Mouse (Mus musculus): ENCODE measurements at regions not wholly inside any gene's neighbourhood (a gene's known extent, or its start where the extent isn't known, plus 50 kb on each side); places are given as distances from the start of the nearest gene placed in this dataset.
A peak's percentile ranks its signal among the peaks of the same experiment; 100 is the strongest.

DNA sequence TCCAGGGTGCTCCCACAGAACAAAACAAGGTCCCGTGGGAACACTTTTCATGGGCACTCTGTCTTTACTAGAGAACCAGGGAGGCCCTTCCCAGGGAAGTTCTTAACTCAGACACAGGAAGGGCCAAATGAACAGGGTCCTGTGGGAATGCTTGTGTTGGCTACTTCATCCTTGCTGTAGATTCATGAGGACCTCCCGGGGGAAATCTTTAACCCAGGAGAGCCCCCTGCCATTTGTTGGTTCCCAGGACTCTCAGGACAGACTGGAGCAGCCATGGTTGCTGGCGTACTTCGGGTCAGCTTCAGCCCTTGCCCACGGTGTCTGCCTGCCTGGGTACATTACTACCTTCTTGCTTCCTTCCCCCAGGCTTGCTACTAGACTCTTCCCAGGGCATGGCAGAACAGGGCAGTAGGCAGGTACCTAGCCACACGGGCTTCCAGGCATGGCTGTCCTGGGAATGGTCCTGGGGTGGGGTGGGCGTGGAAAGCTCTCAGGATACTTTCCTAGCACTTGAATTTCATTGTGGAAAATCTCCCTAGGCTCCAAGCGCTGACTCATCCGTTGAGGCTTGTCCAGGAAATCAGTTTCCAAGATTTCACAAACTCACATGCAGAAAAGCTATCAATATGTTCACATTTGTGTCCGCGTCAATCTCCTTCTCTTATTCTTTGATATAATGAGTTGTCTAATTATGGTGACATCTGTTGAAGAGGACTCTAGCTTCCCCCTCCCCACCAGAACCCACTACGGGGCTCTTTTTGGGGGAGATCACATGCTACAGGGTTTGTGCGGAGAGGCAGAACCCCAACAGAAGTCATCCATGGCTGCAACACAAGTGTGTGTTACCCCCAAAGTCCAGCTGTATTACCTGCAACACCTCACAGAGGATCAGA lies 148.6 kb downstream of the Sec61b start:
- no peak for DNase-seq (ENCODE audit: low spot score in 2 of 2)

DNA sequence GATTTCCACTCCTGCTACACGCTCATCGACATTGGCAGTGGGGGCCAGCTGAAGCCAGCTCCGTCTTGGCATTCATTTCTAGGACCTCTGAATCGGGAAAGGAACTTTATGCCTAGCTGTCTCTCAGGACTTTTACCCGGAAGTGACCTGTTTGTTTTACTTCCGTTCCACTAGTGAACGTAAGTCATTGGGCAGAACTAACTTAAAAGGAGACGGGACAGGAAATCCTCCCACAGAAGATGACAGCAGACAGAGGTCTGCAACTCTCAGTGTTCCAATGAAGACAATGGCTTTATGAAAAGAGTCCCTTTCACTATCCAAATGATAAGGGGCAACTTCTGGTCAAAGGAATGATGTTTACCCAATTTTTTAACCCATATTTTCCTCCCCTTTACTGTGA lies 155.5 kb downstream of the Sec61b start:
- no peak for DNase-seq (ENCODE audit: low spot score in 2 of 2)

- no peak for DNase-seq (ENCODE audit: low spot score in 2 of 2)
Observed at GRCm38 (mm10) chr4:47630427-47630826, 156.0 kb downstream of the Sec61b start.

- DNase-seq (ENCODE audit: low spot score in 2 of 2) = no peak
Observed at GRCm38 (mm10) chr4:47638876-47639494, 164.5 kb downstream of the Sec61b start.

DNA sequence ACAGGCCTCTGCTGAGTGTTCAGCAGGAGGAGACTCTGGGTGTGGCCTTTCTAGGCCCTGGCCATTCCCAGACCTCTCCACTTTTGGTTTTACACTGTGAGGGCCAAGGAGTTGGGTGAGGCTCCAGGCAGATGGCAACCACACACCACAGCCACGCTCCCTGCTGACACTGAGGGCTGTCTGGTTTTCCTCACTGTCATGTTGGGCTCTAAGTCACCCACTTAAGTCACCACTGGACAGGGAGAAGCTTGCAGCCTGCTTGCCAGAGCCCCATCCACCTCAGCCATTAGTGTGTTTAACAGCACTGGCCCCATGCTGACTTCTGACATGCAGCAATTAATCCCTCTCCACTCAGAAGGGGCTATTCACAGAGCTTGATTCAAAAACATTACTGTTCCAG lies 170.6 kb downstream of the Sec61b start:
- DNase-seq (ENCODE audit: low spot score in 2 of 2) = no peak

- no peak for DNase-seq (ENCODE audit: low spot score in 2 of 2)
Observed at GRCm38 (mm10) chr4:47648701-47649100, 174.2 kb downstream of the Sec61b start.

GRCm38 (mm10) chr4:47649951-47650350 lies 175.5 kb downstream of the Sec61b start:
- DNase-seq (ENCODE audit: low spot score in 2 of 2) = no peak

DNA sequence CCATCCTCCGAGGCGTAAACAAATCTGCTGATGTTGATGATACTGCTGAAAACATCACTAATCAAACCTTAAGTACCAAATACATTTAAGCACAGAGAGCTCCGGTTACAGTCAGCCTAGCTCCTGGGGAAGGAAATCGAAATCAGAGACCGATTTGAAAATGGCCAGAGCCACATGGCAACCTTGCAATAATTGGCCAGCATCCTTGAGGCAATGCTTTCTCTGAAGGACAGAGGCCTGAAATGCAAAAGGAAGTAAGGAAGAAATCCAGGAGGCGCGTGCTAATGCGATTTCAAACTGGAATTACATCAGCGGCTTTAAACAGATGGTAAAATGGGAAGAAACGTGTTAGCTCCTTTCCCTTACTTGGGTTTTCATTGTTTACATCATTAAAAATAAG lies 177.1 kb downstream of the Sec61b start:
- no peak for DNase-seq (ENCODE audit: low spot score in 2 of 2)

- no peak for DNase-seq (ENCODE audit: low spot score in 2 of 2)
Observed at GRCm38 (mm10) chr4:47653143-47653542, 178.7 kb downstream of the Sec61b start.

GRCm38 (mm10) chr4:47669519-47669918 lies 195.1 kb downstream of the Sec61b start:
- DNase-seq (ENCODE audit: low spot score in 2 of 2) = no peak

- DNase-seq (ENCODE audit: low spot score in 2 of 2) = no peak
Observed at GRCm38 (mm10) chr4:47670476-47670875, 196.0 kb downstream of the Sec61b start.

DNA sequence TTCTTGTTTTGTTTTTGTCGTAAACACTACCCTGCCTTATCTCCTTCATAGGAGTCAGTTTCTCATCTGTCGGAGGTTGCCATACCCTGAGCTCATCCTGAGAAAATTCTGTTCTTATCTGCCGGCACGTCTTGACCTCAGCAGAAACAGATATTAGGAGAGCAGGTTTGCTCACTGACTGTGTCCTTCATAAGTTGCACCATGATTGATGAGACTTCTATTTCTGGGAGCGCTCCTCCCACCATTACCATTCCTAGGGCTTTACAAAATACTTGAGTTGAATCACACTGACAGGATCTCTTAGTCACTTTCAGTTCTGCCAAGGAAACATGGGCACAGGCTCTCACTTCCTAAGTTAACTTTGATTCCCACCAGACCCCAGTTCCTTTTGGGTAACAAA lies 196.9 kb downstream of the Sec61b start:
- DNase-seq (ENCODE audit: low spot score in 2 of 2) = no peak

GRCm38 (mm10) chr4:47681141-47681540 lies 206.7 kb downstream of the Sec61b start:
- DNase-seq (ENCODE audit: low spot score in 2 of 2) = no peak

GRCm38 (mm10) chr4:47691207-47691606 lies 216.7 kb downstream of the Sec61b start:
- peak in 1 of 2 experiments; percentile 1 for DNase-seq (ENCODE audit: low spot score in 2 of 2)

DNA sequence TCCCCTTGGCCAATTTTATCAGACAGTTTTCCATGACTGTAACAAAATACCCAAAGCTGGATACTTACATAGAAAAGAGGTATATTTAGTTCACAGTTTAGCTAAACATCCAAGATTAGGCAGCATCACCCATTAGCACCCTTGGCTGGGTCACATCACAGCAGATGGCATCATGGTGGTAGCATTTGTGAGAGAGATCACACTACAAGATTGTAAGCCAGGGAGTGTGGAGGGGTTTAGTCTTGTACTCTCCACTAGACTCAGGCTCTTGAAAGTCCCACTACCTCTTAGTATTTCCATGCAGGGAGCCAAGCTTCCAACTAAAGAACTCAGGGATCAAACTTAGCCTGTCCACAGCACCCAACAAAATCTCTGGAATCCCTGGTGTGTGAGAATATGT lies 218.2 kb downstream of the Sec61b start:
- DNase-seq (ENCODE audit: low spot score in 2 of 2) = no peak

- DNase-seq (ENCODE audit: low spot score in 2 of 2) = no peak
Observed at GRCm38 (mm10) chr4:47693221-47693620, 218.8 kb downstream of the Sec61b start.

- no peak for DNase-seq (ENCODE audit: low spot score in 2 of 2)
Observed at GRCm38 (mm10) chr4:47697071-47697470, 222.6 kb downstream of the Sec61b start.

DNA sequence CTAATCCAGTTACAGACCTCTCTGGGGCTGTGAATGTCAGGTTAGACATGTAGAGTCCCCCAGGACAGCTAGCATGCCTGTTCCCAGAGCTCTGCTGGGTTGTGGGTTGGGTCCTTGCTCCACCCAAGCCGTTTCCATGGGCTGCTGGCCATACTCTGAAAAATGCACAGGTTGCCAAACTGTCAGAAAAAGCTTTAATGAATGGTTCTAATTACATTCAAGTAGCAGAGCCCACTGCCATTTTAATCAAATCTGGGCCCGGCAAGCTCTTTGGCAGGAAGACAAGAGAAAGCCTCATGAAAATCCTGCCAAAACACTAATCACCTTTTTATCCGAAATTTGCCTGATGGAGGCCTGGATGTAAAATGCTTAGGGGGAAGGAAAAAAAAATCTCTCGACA lies 224.1 kb downstream of the Sec61b start:
- no peak for DNase-seq (ENCODE audit: low spot score in 2 of 2)

DNA sequence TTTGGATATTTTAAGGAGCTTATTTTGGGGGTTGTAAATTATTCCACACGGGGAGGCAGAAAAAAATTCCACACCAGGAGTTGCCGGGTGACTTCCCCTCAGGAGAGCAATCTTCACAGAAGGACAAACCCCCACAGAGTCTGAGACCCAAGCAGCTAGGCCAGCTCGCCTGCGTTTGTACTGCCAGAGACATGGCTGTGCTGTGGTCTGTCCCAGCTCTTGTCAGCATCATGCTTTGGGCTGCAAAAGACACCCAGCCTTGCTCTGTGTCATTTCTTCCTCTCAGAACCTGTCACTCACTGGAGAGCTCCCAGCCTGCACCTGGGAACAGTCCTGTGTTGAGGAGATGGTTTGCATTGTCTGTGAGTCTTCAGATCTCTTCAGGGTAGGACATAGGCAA lies 224.5 kb downstream of the Sec61b start:
- no peak for DNase-seq (ENCODE audit: low spot score in 2 of 2)

DNA sequence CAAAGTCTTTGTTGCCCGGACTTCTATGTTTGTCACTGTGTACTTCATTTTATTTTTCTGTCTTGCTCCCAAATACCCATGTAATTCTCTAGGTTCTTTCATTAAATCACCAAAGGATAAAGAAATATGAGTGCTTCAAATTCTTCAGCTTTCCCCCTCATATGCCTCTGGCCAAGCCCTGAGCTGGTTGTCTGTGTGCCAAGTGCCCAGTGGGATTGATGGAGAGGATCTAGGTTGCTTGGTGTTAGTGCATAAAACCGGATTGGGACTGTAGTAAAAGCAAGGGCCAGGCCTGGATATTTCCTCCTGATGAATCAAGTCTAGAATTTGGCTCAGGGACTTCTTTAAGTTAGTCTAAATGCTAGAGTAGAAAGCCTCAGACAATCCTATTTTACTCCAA lies 229.0 kb downstream of the Sec61b start:
- DNase-seq (ENCODE audit: low spot score in 2 of 2) = no peak

GRCm38 (mm10) chr4:47704607-47705006 lies 230.1 kb downstream of the Sec61b start:
- DNase-seq (ENCODE audit: low spot score in 2 of 2) = no peak

DNA sequence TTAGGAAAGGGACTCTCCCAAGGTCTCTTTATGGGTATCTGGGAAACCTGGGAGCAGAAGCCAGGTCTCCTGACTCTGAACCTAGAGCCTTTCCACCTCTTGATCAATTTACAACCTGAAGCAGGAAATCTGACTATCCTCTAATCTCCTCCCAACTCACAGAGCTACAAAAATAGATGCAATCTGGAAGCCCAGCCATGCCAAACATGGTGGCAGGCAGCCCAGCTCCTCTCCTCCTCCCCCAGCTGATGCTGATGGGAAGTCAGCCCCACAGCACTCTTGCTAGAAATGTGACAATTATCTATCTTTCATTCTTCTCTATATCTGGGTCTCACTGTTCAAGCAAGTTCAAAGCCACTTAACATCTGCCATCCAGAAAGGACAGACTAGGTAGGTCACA lies 233.5 kb downstream of the Sec61b start:
- no peak for DNase-seq (ENCODE audit: low spot score in 2 of 2)

GRCm38 (mm10) chr4:47713387-47713786 lies 238.9 kb downstream of the Sec61b start:
- no peak for DNase-seq (ENCODE audit: low spot score in 2 of 2)
